Mouse (Mus musculus) liver, embryonic 12.5 days (tissue): Measurements from ENCODE around the gene Cygb. TPM values are rescaled to one million over a fixed set of nuclear protein-coding genes. Genes with fewer than 3 reads are reported as not detected.

ENCODE experiments used
- ATAC-seq: fragments of 200-750 bp; cut with Nextera tagmentation; 2 replicates; pipeline ENCODE4 v1.8.0; 2017; ENCODE audit warnings: moderate number of reproducible peaks, mild to moderate bottlenecking, moderate library complexity
- H3K27ac ChIP-seq: fragments of 300-500 bp; sonication (generic); 2 replicates; pipeline ENCODE4 v1.5.1; 2016; ENCODE audit warnings: mild to moderate bottlenecking
- H3K27me3 ChIP-seq: fragments of 300-500 bp; sonication (generic); replicated peaks from 2 replicates; pipeline ENCODE4 v1.6.1; 2016; ENCODE audit warnings: mild to moderate bottlenecking, moderate library complexity
- H3K36me3 ChIP-seq: fragments of 300-500 bp; sonication (generic); 2 replicates; pipeline ENCODE4 v1.6.1; 2016; ENCODE audit warnings: mild to moderate bottlenecking, moderate library complexity
- H3K4me1 ChIP-seq: fragments of 300-500 bp; sonication (generic); 2 replicates; pipeline ENCODE4 v1.6.1; 2016
- H3K4me2 ChIP-seq: fragments of 300-500 bp; sonication (generic); 2 replicates; pipeline ENCODE4 v1.6.1; 2016; ENCODE audit warnings: mild to moderate bottlenecking, moderate library complexity
- H3K4me3 ChIP-seq: fragments of 300-500 bp; sonication (generic); 2 replicates; pipeline ENCODE4 v1.5.1; 2016; ENCODE audit warnings: mild to moderate bottlenecking, moderate library complexity
- H3K9ac ChIP-seq: fragments of 300-500 bp; sonication (generic); 2 replicates; pipeline ENCODE4 v1.6.1; 2016; ENCODE audit warnings: mild to moderate bottlenecking, moderate library complexity
- H3K9me3 ChIP-seq: fragments of 300-500 bp; sonication (generic); replicated peaks from 2 replicates; pipeline ENCODE4 v1.6.1; 2016; ENCODE audit warnings: mild to moderate bottlenecking, moderate library complexity
- WGBS: fragments of 180-500 bp; shearing (Covaris S2); methylation state at CpG from one replicate; pipeline ENCODE4 v1.1.7; 2016; ENCODE audit not compliant: insufficient replicate concordance; 5-methylcytosine and 5-hydroxymethylcytosine counted together
- polyA plus RNA-seq: library from polyadenylated mRNA; unstranded; fragments of >200 nt; fragmentation: Nextera tagmentation; extraction: Ambion mirVana; gene quantifications from 2 replicates; pipeline ENCODE4 v1.2.1, GENCODE M21; 2016

The Cygb gene
- polyA plus RNA-seq, 1 experiment from 2014 or later: 0.83 TPM

DNA sequence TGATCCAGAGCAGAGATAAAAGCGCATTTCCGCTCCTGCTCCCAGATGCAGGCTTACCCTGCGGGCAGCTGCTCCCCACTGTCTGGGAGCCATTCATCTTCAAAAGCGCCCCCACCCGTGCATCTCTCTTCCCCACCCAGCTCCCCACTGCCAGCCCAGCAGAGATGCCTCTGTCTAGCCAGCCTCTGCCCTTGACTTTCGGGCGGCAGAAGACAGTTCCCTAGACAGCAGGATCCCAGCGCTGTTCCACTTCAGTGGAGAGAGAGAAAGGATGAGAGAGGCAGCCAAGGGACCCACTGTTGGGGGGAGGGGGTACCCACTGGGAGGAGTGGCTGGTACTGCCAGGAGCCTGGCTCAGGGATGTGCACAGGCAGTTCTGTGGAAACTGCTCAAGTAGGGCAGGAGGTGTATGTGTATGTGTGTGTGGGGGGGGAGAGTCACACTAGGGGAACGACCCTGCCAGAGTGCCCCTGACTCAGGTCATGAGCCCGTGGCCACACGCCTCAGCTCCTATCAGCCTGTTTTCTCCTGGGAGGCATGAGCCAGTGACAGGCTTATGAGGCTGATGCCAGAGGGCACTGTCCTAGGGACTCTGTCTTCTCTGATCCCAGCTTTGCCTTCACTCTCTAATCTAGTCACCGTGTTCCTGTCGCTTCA, 7.3 kb upstream of the Cygb start:
- H3K9ac ChIP-seq: no peak overlapping the region
- peaks cover 52% of the 10 kb centered on the region for H3K27me3 ChIP-seq
- peaks cover 52% of the 10 kb centered on the region for H3K4me1 ChIP-seq
- no peak for ATAC-seq
- H3K4me3 ChIP-seq: no peak overlapping the region
- WGBS: 24% methylated on average over 13 of the region's 13 CpGs
- H3K9me3 ChIP-seq: no peaks in the 10 kb centered on the region
- no peaks in the 10 kb centered on the region for H3K36me3 ChIP-seq
- H3K27ac ChIP-seq: no peak overlapping the region
- no peak overlapping the region for H3K4me2 ChIP-seq

DNA sequence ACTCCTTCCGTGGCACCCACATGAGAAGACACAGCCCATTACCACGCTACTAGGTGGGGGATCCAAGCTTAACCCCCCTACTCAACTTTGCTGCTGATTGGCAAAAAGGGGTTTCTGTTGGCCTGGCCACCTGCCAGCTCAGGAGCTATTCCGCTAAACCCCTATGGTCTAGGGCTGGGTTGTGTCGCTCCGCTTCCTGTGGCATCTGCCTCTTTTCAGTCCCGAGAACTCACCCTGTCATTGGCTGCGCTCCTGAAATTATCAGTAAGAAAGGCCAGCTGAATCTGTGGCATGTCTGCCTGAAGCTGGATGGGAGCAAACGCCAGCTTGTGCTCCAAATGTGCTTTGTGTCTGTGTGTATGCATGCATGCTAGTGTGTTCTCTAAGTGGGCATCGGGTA, 6.1 kb upstream of the Cygb start:
- peaks cover 54% of the 10 kb centered on the region for H3K4me1 ChIP-seq

DNA sequence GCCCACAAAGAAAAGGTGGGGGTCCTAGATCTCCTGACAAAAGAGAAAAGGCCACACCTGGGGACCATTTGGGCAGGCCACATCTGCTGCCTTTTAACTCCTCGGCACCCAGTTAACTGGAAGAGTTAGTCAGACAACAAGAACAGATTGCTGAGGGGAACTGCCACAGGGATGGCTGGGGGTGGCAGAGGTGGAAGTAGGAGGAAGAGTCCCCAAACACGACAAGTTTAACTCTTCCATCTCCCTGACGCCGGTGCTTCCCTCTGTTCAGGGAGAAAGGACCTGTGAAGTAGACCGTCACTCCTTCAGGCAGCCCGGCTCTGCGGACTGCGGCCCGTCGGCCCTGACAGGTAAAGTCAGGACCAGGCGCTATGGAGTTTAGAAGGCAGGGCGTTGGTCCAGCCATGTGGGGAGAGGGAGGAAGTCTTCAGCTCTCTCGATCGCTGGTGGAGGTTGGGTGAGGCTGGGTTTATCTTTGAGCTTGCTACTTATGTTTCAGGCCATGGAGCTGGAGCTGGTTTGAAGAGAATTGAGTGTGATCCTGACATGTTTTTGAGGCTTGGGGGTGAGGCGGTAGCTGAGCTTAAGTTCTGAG, 5.0 kb upstream of the Cygb start:
- Histone ChIP-seq H3K9ac (no peak overlapping the region), H3K4me1 (peaks cover 56% of the 10 kb centered on the region), H3K4me2 (no peak overlapping the region), H3K9me3 (no peaks in the 10 kb centered on the region), H3K27me3 (peaks cover 66% of the 10 kb centered on the region), H3K4me3 (no peak overlapping the region), H3K27ac (no peak overlapping the region), H3K36me3 (no peaks in the 10 kb centered on the region)
- WGBS: 68% methylated on average over 15 of the region's 15 CpGs
- no peak for ATAC-seq

More for the DNA sequence above, 6.1 kb upstream of the Cygb start:
- H3K9ac ChIP-seq: no peak overlapping the region
- H3K27me3 ChIP-seq: peaks cover 61% of the 10 kb centered on the region
- no peak overlapping the region for H3K4me2 ChIP-seq
- 81% methylated on average over 9 of the region's 9 CpGs for WGBS
- no peak overlapping the region for H3K4me3 ChIP-seq
- H3K36me3 ChIP-seq: no peaks in the 10 kb centered on the region
- H3K9me3 ChIP-seq: no peaks in the 10 kb centered on the region
- no peak overlapping the region for H3K27ac ChIP-seq
- no peak for ATAC-seq

DNA sequence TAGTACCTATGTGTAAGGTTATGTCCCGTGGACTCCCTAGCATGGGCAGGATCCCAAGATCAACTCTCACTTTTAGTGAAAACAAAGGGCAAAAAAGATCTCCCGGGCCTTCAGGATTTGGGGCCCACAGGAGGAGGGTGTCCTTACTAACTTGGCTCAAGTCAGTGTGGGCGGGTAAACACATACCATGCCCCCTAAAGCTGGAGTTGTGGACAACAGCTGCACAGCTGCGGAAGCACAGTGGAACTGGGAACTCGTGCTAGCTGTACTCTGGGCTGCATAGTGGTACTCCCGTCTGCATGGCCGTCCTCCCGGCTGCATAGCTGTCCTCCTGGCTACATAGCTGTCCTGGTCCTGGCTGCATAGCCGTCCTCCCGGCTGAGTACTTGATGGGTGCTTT, 4.1 kb upstream of the Cygb start:
- H3K9ac ChIP-seq: no peak overlapping the region
- H3K9me3 ChIP-seq: no peaks in the 10 kb centered on the region
- no peak for ATAC-seq
- no peaks in the 10 kb centered on the region for H3K36me3 ChIP-seq
- H3K4me3 ChIP-seq: no peak overlapping the region
- peaks cover 60% of the 10 kb centered on the region for H3K4me1 ChIP-seq
- peak overlapping the region; percentile 63 for H3K4me2 ChIP-seq
- WGBS: 71% methylated on average over 10 of the region's 10 CpGs
- H3K27me3 ChIP-seq: peaks cover 66% of the 10 kb centered on the region
- peak overlapping the region; percentile 79; the same call in 1 of the 2 replicates for H3K27ac ChIP-seq

DNA sequence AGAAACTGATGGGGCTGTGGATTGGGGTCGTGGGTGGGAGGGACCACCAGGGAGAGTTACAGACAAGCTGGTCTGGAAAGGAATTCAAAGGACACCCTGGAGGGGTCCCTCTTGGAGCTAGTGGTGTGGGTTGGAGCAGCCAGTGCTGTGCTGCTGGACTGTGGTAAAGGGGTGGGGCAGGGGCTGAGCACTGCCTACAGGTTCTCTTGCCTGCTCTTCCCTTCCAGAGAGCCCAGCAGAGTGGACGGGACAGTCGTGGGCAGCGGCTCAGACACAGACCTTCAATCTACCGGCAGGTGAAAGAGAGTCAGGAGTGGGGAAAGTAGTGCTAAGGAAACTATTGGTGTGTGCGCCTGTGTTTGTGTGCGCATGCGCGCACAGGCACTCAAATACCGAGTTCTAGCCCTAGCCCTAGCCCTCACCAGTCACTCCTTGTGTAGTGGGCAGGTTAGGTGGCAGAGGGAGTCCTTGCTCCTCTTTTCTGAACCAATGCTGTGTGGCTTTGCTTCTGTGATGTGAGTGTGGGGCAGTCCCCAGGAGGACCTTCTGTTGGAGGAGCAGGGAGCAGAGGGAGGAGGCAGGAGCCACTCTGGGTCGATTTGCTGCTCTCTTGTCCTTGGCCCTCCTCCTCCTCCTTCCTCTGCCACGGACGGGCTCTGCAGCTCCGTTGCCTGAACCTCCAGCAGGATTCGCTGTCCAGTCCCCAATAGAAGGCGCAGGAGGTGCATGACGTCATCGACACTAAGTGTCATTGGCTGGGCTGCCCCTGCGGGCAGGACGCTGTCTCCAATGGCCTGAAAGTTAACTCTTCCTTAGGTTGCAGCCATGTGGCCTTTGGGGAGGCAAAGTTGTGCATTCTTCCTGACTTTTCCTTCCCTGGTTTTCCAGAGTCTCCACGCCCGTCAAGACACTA, 3.5 kb upstream of the Cygb start:
- Histone ChIP-seq H3K4me1 (peaks cover 63% of the 10 kb centered on the region), H3K27me3 (peaks cover 66% of the 10 kb centered on the region)
- 11% methylated on average over 22 of the region's 22 CpGs for WGBS

DNA sequence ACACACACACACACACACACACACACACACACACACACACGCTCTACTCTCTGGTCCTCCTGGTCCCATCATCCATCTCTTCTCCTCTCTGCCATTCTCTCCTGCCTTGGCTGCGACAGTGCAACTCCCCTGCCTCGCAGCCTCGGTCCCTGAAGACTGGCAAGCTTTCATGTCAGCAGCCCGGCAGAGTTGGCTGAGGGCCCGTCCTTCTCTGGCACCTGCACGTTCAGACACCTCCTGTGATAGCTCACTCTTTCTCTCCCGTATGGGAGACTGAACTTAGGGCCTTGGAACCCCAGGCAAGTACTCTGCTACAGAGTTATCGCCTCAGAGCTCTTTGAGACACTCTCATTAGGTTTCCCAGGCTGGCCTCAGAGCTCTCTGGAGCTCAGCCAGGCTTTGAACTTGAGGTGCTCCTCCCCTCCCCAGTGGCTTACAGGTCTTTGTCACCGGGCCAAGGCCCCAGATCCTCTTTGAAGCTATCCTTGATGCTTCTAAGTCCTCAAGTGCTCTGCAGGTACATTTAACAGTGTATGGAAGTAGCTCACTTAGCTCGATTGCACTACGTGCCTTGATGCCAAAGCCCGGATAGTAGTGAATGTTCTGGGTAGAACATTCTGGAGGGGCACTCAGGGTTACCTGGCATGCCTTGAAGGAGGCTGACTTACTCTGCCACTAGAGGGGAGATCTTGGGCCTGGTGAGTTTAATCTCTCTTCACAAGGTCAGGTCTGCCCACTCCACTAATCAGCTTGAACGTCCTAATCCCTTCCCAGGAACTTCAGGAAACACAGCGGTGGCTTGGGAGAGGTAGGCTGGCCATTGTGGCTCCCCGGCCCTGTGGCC, 2.5 kb upstream of the Cygb start:
- WGBS: 74% methylated on average over 16 of the region's 16 CpGs
- no peak overlapping the region for H3K4me3 ChIP-seq
- no peak for ATAC-seq
- H3K4me1 ChIP-seq: peaks cover 58% of the 10 kb centered on the region
- peak overlapping the region; percentile 63 for H3K4me2 ChIP-seq
- no peaks in the 10 kb centered on the region for H3K36me3 ChIP-seq
- H3K27ac ChIP-seq: no peak overlapping the region
- peak overlapping the region; percentile 43; the same call in 1 of the 2 replicates for H3K9ac ChIP-seq
- H3K9me3 ChIP-seq: no peaks in the 10 kb centered on the region
- peaks cover 66% of the 10 kb centered on the region for H3K27me3 ChIP-seq

More for the DNA sequence above, 3.5 kb upstream of the Cygb start:
- H3K4me2 ChIP-seq: peak overlapping the region; percentile 63
- peak overlapping the region; percentile 79 for H3K27ac ChIP-seq
- H3K9ac ChIP-seq: peak overlapping the region; percentile 43
- no peaks in the 10 kb centered on the region for H3K9me3 ChIP-seq
- no peaks in the 10 kb centered on the region for H3K36me3 ChIP-seq
- peak overlapping the region; percentile 41 for H3K4me3 ChIP-seq
- peak; percentile 93 for ATAC-seq

DNA sequence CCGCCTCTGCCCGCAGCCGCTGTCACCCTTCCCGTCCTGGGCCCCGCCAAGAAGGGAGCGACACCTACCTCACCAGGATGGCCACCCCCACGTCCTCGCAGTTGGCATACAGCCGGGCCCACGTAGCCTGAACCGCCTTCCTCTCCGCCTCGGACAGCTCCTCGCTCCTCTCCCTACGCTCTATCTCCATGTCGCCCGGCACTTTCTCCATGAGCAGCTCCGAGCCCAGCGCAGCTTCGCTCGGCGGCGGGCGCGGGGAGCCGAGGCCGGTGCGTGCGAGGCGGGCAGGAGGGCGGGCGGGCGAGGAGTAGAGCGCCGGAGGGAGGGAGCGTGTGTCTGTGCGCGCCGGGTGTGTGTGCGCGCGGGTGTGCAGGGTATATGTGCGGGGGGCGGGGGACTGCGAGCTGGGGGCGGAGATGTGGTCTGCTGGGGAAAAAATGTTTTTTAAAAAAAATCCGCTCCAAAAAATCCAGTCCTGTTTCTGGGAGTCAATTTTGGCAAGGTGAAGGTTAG, 348 bp downstream of the Cygb start:
- Histone ChIP-seq H3K36me3 (no peaks in the 10 kb centered on the region), H3K4me2 (peak overlapping the region; percentile 68), H3K9me3 (no peaks in the 10 kb centered on the region), H3K4me1 (peaks cover 42% of the 10 kb centered on the region), H3K9ac (peak overlapping the region; percentile 17), H3K4me3 (peak overlapping the region; percentile 51), H3K27ac (no peak overlapping the region), H3K27me3 (peaks cover 77% of the 10 kb centered on the region)
- WGBS: 2% methylated on average over 44 of the region's 47 CpGs
- no peak for ATAC-seq

DNA sequence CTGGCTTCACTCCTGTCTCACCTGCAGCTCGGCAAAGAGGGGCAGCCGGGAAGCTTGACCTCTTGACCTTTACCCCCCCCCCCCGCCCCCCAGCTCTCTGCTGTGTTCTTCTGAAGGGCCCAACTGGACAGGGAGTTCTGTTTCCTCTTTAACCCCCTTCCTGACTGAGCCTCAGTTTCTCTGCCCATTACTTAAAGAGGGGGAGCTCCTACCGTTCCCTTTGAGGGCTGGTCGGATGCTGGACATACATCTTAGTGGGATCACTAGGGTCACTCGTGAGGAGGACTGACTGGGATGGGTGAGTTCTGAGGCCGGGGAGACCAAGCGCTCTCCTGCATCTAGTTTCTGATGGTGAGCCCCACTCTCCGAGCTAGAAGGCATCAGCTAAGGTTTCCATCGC, 879 bp downstream of the Cygb start, which contains the start of gene Prcd:
Gene Prcd (plus strand): TSS at position 301 of the 400 bp plus-strand sequence.
- H3K9me3 ChIP-seq: no peaks in the 10 kb centered on the region
- peak within 1 kb of the TSS; percentile 17 for H3K9ac ChIP-seq
- H3K27ac ChIP-seq: no peak within 1 kb of the TSS
- H3K36me3 ChIP-seq: no peaks in the 10 kb centered on the region
- 13% methylated on average over 10 of the region's 10 CpGs for WGBS
- ATAC-seq: no peak
- peak within 1 kb of the TSS; percentile 51 for H3K4me3 ChIP-seq
- peaks cover 43% of the 10 kb centered on the region for H3K4me1 ChIP-seq
- H3K4me2 ChIP-seq: peak within 1 kb of the TSS; percentile 68
- H3K27me3 ChIP-seq: peaks cover 79% of the 10 kb centered on the region

DNA sequence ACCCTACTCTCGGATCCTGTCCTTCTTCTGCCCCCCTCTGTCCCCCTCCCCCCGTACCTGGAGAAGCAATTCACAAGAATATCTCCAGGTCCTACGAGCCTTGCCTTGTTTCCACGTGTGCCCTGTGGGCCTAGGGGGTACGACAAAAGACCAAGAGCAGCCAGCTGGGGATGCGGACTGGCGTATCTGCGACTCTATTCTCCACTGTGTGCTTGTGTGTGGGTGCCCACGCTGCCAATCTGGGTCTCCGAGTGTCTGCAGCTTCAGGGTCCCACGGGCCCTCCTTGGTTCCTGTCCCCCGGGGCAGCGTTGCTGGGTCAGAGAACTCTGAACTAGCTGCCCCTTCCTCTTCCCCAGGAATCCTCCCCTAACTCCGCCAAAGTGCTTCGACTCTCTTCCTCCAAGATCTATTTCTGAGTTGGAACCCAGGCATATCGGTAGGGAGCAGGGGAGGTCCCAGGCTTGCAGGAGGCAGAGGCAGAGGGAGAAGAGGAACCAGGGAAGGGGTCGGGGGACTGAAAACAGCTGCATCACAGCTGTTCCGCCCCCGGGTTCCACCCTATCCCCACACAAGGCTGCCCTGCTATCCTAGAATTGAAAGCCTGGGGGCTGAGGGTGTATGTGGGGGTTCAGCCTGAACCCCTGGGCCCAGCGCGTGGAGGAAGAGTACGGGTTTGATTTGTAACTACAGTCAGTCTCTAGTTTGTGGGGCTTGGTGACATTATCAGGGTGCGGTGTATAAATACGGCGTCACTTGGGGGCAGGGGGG, 1.6 kb downstream of the Cygb start:
- H3K27ac ChIP-seq: no peak overlapping the region
- H3K4me2 ChIP-seq: peak overlapping the region; percentile 68; the same call in 1 of the 2 replicates
- peaks cover 43% of the 10 kb centered on the region for H3K4me1 ChIP-seq
- ATAC-seq: no peak
- H3K36me3 ChIP-seq: no peaks in the 10 kb centered on the region
- WGBS: 60% methylated on average over 25 of the region's 25 CpGs
- no peak overlapping the region for H3K4me3 ChIP-seq
- H3K9ac ChIP-seq: no peak overlapping the region
- H3K9me3 ChIP-seq: no peaks in the 10 kb centered on the region
- peaks cover 79% of the 10 kb centered on the region for H3K27me3 ChIP-seq

DNA sequence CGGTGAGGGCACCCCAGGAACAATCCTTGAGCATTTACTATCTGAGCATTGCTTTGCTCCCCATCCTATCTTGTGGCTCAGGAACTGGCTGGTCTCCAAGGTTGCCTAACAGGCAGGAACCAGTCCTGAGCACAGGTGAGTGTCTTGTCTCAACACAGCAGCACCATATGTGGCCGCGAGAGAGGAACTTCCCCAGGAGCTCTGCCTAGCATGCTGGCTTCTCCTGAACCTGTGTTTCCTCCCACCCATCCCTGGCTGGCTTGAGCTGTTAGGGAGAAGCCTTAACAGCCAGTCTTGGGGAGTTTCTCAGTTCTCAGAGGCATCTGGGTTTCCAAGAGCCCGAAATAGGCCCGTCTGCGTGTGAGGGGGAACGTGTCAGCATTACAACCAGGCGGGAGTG, 2.8 kb downstream of the Cygb start:
- no peak for ATAC-seq
- no peak overlapping the region for H3K9ac ChIP-seq
- peaks cover 42% of the 10 kb centered on the region for H3K4me1 ChIP-seq
- H3K36me3 ChIP-seq: no peaks in the 10 kb centered on the region
- H3K4me3 ChIP-seq: no peak overlapping the region
- 62% methylated on average over 8 of the region's 8 CpGs for WGBS
- H3K9me3 ChIP-seq: no peaks in the 10 kb centered on the region
- H3K27ac ChIP-seq: no peak overlapping the region
- H3K4me2 ChIP-seq: no peak overlapping the region
- peaks cover 76% of the 10 kb centered on the region for H3K27me3 ChIP-seq
